Mouse (Mus musculus) stomach, embryonic 14.5 days (tissue): ENCODE data around the gene Gm9821. TPM values are rescaled to one million over a fixed set of nuclear protein-coding genes. Genes with fewer than 3 reads are reported as not detected.

Experiments
- ATAC-seq: fragments of 200-750 bp; cut with Nextera tagmentation; 2 replicates; pipeline ENCODE4 v1.8.0; 2017; ENCODE audit warnings: low read depth, moderate TSS enrichment; ENCODE audit not compliant: insufficient number of reproducible peaks, insufficient read depth, low FRiP score
- H3K27ac ChIP-seq: fragments of 300-500 bp; sonication (generic); 2 replicates; pipeline ENCODE4 v1.5.1; 2014; ENCODE audit warnings: mild to moderate bottlenecking, low read length, moderate library complexity, mixed read lengths
- H3K27me3 ChIP-seq: fragments of 300-500 bp; sonication (generic); 2 replicates; pipeline ENCODE4 v1.6.1; 2014; ENCODE audit warnings: low read length, control low read depth, mixed read lengths; ENCODE audit not compliant: control insufficient read depth, insufficient read depth
- H3K36me3 ChIP-seq: fragments of 300-500 bp; sonication (generic); 2 replicates; pipeline ENCODE4 v1.6.1; 2014; ENCODE audit warnings: mild to moderate bottlenecking, control low read depth, low read length, moderate library complexity, mixed read lengths; ENCODE audit not compliant: control insufficient read depth, insufficient read depth
- H3K4me1 ChIP-seq: fragments of 300-500 bp; sonication (generic); 2 replicates; pipeline ENCODE4 v1.6.1; 2014; ENCODE audit warnings: low read length, control low read depth, mixed read lengths; ENCODE audit not compliant: control insufficient read depth, insufficient read depth
- H3K4me2 ChIP-seq: fragments of 300-500 bp; sonication (generic); replicated peaks from 2 replicates; pipeline ENCODE4 v1.6.1; 2014; ENCODE audit warnings: low read depth, low read length, control low read depth
- H3K4me3 ChIP-seq: fragments of 300-500 bp; sonication (generic); 2 replicates; pipeline ENCODE4 v1.5.1; 2014; ENCODE audit warnings: low read depth, low read length, control low read depth
- H3K9ac ChIP-seq: fragments of 300-500 bp; sonication (generic); replicated peaks from 2 replicates; pipeline ENCODE4 v1.6.1; 2014; ENCODE audit warnings: low read depth, mild to moderate bottlenecking, control low read depth, low read length, moderate library complexity, mixed read lengths
- H3K9me3 ChIP-seq: fragments of 300-500 bp; sonication (generic); 2 replicates; pipeline ENCODE4 v1.6.1; 2016; ENCODE audit warnings: low read depth, low read length, control low read depth; ENCODE audit not compliant: control insufficient read depth
- WGBS: fragments of 180-500 bp; shearing (Covaris S2); extraction: QIAGEN DNeasy Blood & Tissue Kit; methylation state at CpG from one replicate; pipeline ENCODE4 v1.1.7; 2014; 5-methylcytosine and 5-hydroxymethylcytosine counted together
- polyA plus RNA-seq: library from polyadenylated mRNA; unstranded; fragments of >200 nt; fragmentation: Nextera tagmentation; extraction: Ambion mirVana; gene quantifications from 2 replicates; pipeline ENCODE4 v1.2.1, GENCODE M21; 2014

The Gm9821 gene
- polyA plus RNA-seq, 1 experiment from 2014 or later = 1.4 TPM

DNA sequence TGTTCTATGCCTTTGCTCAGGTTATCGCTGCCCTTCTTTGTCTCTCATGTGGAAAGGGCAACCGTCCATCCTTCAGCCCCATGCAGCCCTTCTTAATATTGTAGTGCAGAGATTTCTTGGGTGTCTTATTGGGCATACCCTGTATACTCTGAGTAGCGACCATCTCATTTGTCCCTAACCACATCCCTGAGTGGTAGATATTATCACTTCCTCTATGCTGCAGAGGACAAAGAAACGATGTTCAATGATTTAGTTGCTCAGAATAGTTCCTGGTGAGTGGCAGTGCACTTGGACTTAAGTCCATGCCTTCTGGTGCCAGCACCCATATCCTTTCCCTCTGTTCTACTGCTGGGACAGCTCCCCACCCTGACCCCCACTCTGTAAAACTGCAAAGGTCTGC is 32.5 kb downstream of the Gm9821 start:
- 0 out of 2 replicates have a peak overlapping the region, but pooled peaks have one; percentile 7 for H3K27ac ChIP-seq
- peaks cover 11% of the 10 kb centered on the region; the same call in 1 of the 2 replicates for H3K27me3 ChIP-seq
- no peaks in the 10 kb centered on the region for H3K9me3 ChIP-seq
- H3K4me1 ChIP-seq = peaks cover 20% of the 10 kb centered on the region
- ATAC-seq = no peak
- peaks cover 2% of the 10 kb centered on the region for H3K36me3 ChIP-seq
- H3K4me3 ChIP-seq = no peak overlapping the region
- WGBS = 76% methylated on average over 4 of the region's 4 CpGs
- no peak overlapping the region for H3K4me2 ChIP-seq
- no peak overlapping the region for H3K9ac ChIP-seq

GRCm38 (mm10) chr2:91978547-91978946 is 33.0 kb downstream of the Gm9821 start:
- Histone ChIP-seq H3K9me3 (no peaks in the 10 kb centered on the region), H3K9ac (no peak overlapping the region), H3K27me3 (peaks cover 11% of the 10 kb centered on the region; the same call in 1 of the 2 replicates), H3K4me1 (peaks cover 20% of the 10 kb centered on the region), H3K4me2 (no peak overlapping the region), H3K4me3 (no peak overlapping the region), H3K36me3 (peaks cover 8% of the 10 kb centered on the region), H3K27ac (peak overlapping the region; percentile 7; the same call in 1 of the 2 replicates)
- ATAC-seq = peak; percentile 34; the same call in 1 of the 2 replicates
- 17% methylated on average over 2 of the region's 2 CpGs for WGBS

- peaks cover 3% of the 10 kb centered on the region; the same call in 1 of the 2 replicates for H3K27me3 ChIP-seq
- H3K9me3 ChIP-seq = no peaks in the 10 kb centered on the region
- no peak overlapping the region; the same call in 1 of the 2 replicates for H3K27ac ChIP-seq
- H3K4me1 ChIP-seq = peaks cover 29% of the 10 kb centered on the region
- H3K4me3 ChIP-seq = no peak overlapping the region
- 21% methylated on average over 4 of the region's 4 CpGs for WGBS
- no peak for ATAC-seq
- no peak overlapping the region for H3K4me2 ChIP-seq
- peaks cover 8% of the 10 kb centered on the region for H3K36me3 ChIP-seq
- no peak overlapping the region for H3K9ac ChIP-seq
Observed at GRCm38 (mm10) chr2:91980245-91980644, 34.7 kb downstream of the Gm9821 start.

DNA sequence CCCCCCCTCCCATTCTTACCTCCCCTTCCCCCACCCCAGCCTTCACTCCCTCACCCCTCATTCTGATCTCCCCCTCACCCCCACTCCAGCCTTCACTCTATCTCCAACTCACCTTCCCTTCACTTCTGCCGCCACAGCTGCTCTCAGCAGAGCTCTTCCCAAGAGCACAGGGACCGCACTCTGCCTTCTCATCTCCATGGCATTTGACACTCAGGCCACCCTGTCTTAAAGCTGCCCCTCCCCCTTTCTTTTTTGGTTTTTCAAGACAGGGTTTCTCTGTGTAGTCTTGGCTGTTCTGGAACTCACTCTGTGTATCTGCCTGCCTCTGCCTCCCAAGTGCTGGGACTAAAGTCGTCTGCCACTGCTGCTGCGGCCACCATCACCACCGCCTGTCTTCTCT is 35.3 kb downstream of the Gm9821 start:
- Histone ChIP-seq H3K27ac (no peak overlapping the region), H3K4me3 (no peak overlapping the region), H3K27me3 (peaks cover 3% of the 10 kb centered on the region; the same call in 1 of the 2 replicates), H3K36me3 (peaks cover 8% of the 10 kb centered on the region), H3K9ac (no peak overlapping the region), H3K4me2 (no peak overlapping the region), H3K9me3 (no peaks in the 10 kb centered on the region), H3K4me1 (peaks cover 30% of the 10 kb centered on the region)
- WGBS = 48% methylated on average over 5 of the region's 5 CpGs
- ATAC-seq = no peak

DNA sequence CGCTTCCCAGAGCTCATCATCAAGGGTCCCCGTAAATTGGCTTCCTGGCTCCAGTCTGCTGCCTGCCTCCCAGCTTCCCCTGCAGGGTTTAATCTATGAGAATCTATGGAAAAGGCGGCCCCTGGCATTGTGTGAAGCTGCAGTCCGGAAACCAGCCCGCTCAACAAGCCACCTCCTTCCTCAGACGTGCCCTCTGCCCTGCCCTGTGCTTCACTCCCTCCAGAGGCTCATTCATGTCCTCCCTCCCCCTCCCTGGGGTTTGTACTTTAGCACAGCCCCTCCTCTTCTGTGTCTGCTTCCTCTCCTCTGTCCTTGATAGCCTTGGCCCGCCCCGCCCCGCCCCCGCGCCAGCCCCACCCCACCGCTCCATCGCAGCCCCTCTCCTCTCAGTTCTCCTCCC is 38.9 kb downstream of the Gm9821 start:
- peak; percentile 92 for ATAC-seq
- Histone ChIP-seq H3K9me3 (no peaks in the 10 kb centered on the region), H3K4me3 (no peak overlapping the region), H3K9ac (no peak overlapping the region), H3K4me2 (peak overlapping the region; percentile 27), H3K27ac (peak overlapping the region; percentile 83; the same call in 1 of the 2 replicates), H3K36me3 (peaks cover 11% of the 10 kb centered on the region), H3K4me1 (peaks cover 19% of the 10 kb centered on the region), H3K27me3 (no peaks in the 10 kb centered on the region)
- WGBS = 4% methylated on average over 12 of the region's 13 CpGs

GRCm38 (mm10) chr2:91984906-91985525 is 39.5 kb downstream of the Gm9821 start:
- Histone ChIP-seq H3K4me3 (no peak overlapping the region), H3K9me3 (no peaks in the 10 kb centered on the region), H3K9ac (no peak overlapping the region), H3K27me3 (no peaks in the 10 kb centered on the region), H3K36me3 (peaks cover 16% of the 10 kb centered on the region), H3K27ac (peak overlapping the region; percentile 83; the same call in 1 of the 2 replicates), H3K4me2 (peak overlapping the region; percentile 27; the same call in 1 of the 2 replicates), H3K4me1 (peaks cover 18% of the 10 kb centered on the region)
- no peak for ATAC-seq
- 34% methylated on average over 9 of the region's 9 CpGs for WGBS

GRCm38 (mm10) chr2:91986071-91986470 is 40.6 kb downstream of the Gm9821 start:
- no peak for ATAC-seq
- Histone ChIP-seq H3K9ac (no peak overlapping the region), H3K4me3 (no peak overlapping the region), H3K4me2 (no peak overlapping the region), H3K36me3 (peaks cover 22% of the 10 kb centered on the region), H3K4me1 (peaks cover 13% of the 10 kb centered on the region), H3K27ac (no peak overlapping the region), H3K9me3 (no peaks in the 10 kb centered on the region), H3K27me3 (no peaks in the 10 kb centered on the region)
- 17% methylated on average over 5 of the region's 5 CpGs for WGBS

DNA sequence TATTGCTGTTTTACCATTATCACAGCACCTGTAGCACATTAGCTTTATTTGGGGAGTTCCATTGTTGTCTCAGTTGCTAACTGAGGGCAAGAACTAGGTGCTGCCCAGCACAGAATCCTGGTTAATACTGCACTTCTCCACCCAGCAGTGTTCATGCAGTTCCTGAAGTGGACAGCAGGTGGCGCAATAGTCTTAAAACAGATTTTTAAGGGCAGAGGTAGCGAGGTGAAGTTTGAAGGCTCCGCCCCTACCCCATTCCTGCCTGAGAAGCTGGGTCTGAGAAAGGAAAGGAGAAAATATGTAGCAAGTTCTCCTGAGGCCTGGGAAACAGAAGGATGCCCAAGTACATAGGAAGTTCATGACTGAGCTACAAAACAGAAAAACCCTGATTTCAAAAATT is 42.0 kb downstream of the Gm9821 start:
- H3K27me3 ChIP-seq = no peaks in the 10 kb centered on the region
- no peak overlapping the region for H3K9ac ChIP-seq
- WGBS = 1% methylated on average over 3 of the region's 3 CpGs
- H3K4me2 ChIP-seq = no peak overlapping the region
- no peak overlapping the region for H3K27ac ChIP-seq
- peaks cover 22% of the 10 kb centered on the region for H3K36me3 ChIP-seq
- no peak for ATAC-seq
- no peak overlapping the region for H3K4me3 ChIP-seq
- no peaks in the 10 kb centered on the region for H3K9me3 ChIP-seq
- peaks cover 13% of the 10 kb centered on the region for H3K4me1 ChIP-seq

DNA sequence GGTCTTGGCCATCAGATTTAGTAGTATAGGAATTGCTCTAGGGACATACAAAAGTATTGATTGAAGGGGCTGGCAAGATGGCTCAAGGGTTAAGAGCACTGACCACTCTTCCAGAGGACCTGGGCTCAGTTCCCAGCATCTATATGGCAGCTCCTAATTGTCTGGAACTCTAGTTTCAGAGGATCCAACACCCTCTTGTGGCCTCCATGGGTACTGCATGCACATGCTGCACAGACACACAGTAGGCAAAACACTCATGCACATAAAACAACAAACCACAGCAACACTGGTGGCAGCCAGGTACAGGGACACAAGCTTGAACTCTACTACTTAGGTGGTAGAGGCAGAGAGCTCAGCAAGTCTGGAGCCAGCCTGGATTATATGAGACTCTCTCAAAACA is 44.2 kb downstream of the Gm9821 start:
- Histone ChIP-seq H3K4me2 (no peak overlapping the region), H3K36me3 (peaks cover 19% of the 10 kb centered on the region), H3K9ac (no peak overlapping the region), H3K4me3 (no peak overlapping the region), H3K27me3 (no peaks in the 10 kb centered on the region), H3K27ac (no peak overlapping the region), H3K9me3 (no peaks in the 10 kb centered on the region), H3K4me1 (peaks cover 8% of the 10 kb centered on the region; the same call in 1 of the 2 replicates)
- no peak for ATAC-seq
